Mouse (Mus musculus) limb, embryonic 12.5 days (tissue): ENCODE data around the gene B3gnt3. TPM values are rescaled to one million over a fixed set of nuclear protein-coding genes. Genes with fewer than 3 reads are reported as not detected.

ENCODE experiments used
- ATAC-seq: fragments of 200-750 bp; cut with Nextera tagmentation; 2 replicates; pipeline ENCODE4 v1.8.0; 2017; ENCODE audit warnings: low read depth, moderate TSS enrichment; ENCODE audit not compliant: insufficient number of reproducible peaks, insufficient read depth, low FRiP score, low TSS enrichment
- H3K27ac ChIP-seq: fragments of 300-500 bp; sonication (generic); 2 replicates; pipeline ENCODE4 v1.5.1; 2016; ENCODE audit warnings: mild to moderate bottlenecking, moderate library complexity
- H3K27me3 ChIP-seq: fragments of 300-500 bp; sonication (generic); 2 replicates; pipeline ENCODE4 v1.6.1; 2016; ENCODE audit warnings: mild to moderate bottlenecking, moderate library complexity
- H3K36me3 ChIP-seq: fragments of 300-500 bp; sonication (generic); 2 replicates; pipeline ENCODE4 v1.6.1; 2016; ENCODE audit warnings: mild to moderate bottlenecking, moderate library complexity
- H3K4me1 ChIP-seq: fragments of 300-500 bp; sonication (generic); replicated peaks from 2 replicates; pipeline ENCODE4 v1.6.1; 2016
- H3K4me2 ChIP-seq: fragments of 300-500 bp; sonication (generic); 2 replicates; pipeline ENCODE4 v1.6.1; 2016; ENCODE audit warnings: mild to moderate bottlenecking, moderate library complexity
- H3K4me3 ChIP-seq: fragments of 300-500 bp; sonication (generic); replicated peaks from 2 replicates; pipeline ENCODE4 v1.5.1; 2016; ENCODE audit warnings: mild to moderate bottlenecking
- H3K9ac ChIP-seq: fragments of 300-500 bp; sonication (generic); replicated peaks from 2 replicates; pipeline ENCODE4 v1.6.1; 2016; ENCODE audit warnings: mild to moderate bottlenecking, moderate library complexity
- H3K9me3 ChIP-seq: fragments of 300-500 bp; sonication (generic); 2 replicates; pipeline ENCODE4 v1.6.1; 2016; ENCODE audit warnings: mild to moderate bottlenecking, moderate library complexity
- WGBS: fragments of 180-500 bp; shearing (Covaris S2); methylation state at CpG from one replicate; pipeline ENCODE4 v1.1.7; 2016; 5-methylcytosine and 5-hydroxymethylcytosine counted together
- polyA plus RNA-seq: library from polyadenylated mRNA; unstranded; fragments of >200 nt; fragmentation: Nextera tagmentation; extraction: Ambion mirVana; gene quantifications from 2 replicates; pipeline ENCODE4 v1.2.1, GENCODE M21; 2016

Gene B3gnt3
- polyA plus RNA-seq, 1 experiment from 2014 or later = 1.1 TPM

DNA sequence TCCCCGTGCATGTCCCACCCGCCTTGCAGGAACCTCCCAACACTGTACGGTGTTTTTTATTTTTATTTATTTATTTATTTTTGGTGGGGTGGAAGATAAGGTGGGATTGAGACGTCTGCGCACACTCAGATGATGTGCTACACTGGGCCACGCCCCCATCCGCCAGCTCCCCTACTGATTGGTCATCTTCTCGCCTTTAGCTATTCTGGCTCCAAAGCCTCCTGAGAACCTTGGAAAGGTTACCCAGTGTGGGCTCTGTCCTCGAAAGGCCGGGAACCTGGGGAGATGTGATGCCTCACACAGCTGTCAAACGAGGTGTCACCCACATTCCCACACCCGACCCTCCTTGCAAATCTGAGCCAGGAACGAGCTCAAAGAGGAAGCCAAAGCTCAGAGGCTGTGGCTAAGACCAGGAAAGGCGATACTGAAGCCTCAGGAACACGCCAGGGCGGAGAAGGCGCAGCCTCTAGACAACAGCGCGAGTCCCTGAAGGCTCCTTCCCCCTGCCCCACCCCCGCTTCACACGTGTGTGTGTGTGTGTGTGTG, 26.7 kb upstream of the B3gnt3 start:
- no peak for ATAC-seq
- Histone ChIP-seq H3K9ac (peak overlapping the region; percentile 42; the same call in 1 of the 2 replicates), H3K27me3 (peaks cover 72% of the 10 kb centered on the region), H3K4me1 (peaks cover 12% of the 10 kb centered on the region; the same call in 1 of the 2 replicates), H3K9me3 (no peaks in the 10 kb centered on the region), H3K4me2 (peak overlapping the region; percentile 60), H3K36me3 (no peaks in the 10 kb centered on the region), H3K4me3 (peak overlapping the region; percentile 26), H3K27ac (no peak overlapping the region)
- 6% methylated on average over 20 of the region's 21 CpGs for WGBS

DNA sequence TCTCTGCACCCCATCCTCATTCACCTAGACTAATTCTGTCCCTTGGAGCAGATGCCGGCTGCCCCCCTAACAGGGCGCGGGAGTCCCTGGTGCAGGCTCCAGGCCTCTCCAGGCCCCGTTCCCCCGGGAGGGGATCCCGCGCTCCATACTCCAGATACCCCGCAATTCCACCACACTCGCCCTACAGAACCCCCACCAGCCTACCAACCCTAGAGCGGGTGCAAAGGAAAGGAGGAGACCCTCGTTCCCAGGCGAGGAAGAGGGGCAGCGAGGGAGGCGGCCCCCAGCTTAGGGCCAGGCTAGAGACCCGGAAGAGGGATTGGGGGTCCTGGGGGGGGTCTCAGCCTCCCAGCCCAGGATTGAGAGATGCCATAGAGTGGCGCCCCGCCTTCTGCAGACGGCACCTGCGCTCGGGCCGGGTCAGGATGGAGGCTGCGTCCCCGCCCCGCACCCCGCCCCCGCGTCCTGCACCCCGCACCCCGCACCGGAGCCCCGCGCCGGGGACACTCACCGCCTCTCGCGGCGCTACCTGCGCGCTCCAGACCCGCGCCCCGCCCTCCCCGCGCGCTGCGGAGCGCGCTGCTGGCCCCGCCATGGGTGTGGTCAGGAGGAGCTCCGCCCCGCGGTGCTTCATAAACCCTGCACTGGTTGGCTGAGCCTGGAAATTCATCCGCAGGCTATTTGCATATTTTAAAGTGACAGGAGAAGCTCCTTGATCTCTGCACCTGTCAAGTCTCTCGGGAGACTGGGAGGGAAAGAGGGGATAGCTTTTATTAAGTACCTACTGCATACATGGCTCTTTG, 23.7 kb upstream of the B3gnt3 start, which contains the start of gene Fcho1:
Gene Fcho1 (minus strand): TSS at position 595 of the 803 bp plus-strand sequence.
- WGBS = under 1% methylated on average over 54 of the region's 54 CpGs
- peak; percentile 49; the same call in 1 of the 2 replicates for ATAC-seq
- H3K9ac ChIP-seq = peak within 1 kb of the TSS; percentile 60
- no peaks in the 10 kb centered on the region for H3K36me3 ChIP-seq
- peak within 1 kb of the TSS; percentile 60 for H3K4me3 ChIP-seq
- H3K4me2 ChIP-seq = peak within 1 kb of the TSS; percentile 83
- no peak within 1 kb of the TSS for H3K27ac ChIP-seq
- H3K4me1 ChIP-seq = peaks cover 15% of the 10 kb centered on the region
- H3K27me3 ChIP-seq = peaks cover 74% of the 10 kb centered on the region
- no peaks in the 10 kb centered on the region for H3K9me3 ChIP-seq

DNA sequence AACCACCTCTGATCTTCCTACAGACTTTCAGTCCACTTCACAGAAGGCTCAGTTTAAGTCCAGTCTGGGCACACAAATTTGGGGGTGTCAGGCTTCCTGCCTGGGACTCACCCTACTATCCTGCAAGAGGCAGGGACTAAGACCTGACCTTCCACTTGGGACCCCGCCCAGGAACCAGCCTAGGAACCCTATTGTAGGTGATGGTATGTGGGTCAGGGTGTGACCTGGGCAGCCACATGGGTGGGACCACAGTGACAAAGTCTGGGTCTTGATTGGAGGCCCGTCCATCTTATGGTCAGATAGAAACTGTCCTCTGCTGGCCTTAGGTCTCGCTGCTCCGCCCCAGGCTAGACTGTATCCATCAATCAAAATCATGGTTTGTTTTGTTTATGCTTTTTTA, 22.8 kb upstream of the B3gnt3 start:
- no peak overlapping the region for H3K27ac ChIP-seq
- no peak overlapping the region; the same call in 1 of the 2 replicates for H3K4me3 ChIP-seq
- no peaks in the 10 kb centered on the region for H3K9me3 ChIP-seq
- H3K4me2 ChIP-seq = 0 out of 2 replicates have a peak overlapping the region, but pooled peaks have one; percentile 83
- H3K36me3 ChIP-seq = no peaks in the 10 kb centered on the region
- WGBS = 61% methylated on average over 4 of the region's 4 CpGs
- H3K9ac ChIP-seq = no peak overlapping the region
- ATAC-seq = no peak
- peaks cover 69% of the 10 kb centered on the region for H3K27me3 ChIP-seq
- H3K4me1 ChIP-seq = peaks cover 23% of the 10 kb centered on the region

DNA sequence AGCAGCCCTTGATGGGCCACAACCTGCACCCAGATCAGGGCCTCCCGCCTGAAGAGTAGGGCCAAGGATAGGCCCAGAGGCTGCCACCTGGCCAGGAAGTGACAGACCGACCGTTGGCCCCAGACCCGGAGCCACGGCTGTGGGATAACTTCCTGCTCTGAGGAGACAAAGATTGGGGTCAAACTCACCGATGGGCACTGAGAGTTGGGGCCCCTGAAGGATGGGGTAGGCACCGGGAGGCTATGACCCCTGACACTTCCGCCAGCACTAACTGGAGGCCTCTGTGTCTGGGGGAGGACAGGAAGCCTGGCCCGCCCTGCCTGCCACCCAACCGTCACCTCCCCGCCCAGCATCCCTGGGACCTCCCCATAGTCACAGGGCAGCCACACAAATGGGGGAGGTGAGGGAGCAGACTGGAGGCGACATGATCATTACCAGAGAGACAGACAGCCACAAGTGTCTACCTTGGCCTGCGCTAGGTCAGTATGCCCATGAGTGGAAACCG, 21.5 kb upstream of the B3gnt3 start:
- Histone ChIP-seq H3K27me3 (peaks cover 60% of the 10 kb centered on the region), H3K9me3 (no peaks in the 10 kb centered on the region), H3K27ac (no peak overlapping the region), H3K36me3 (no peaks in the 10 kb centered on the region), H3K4me3 (no peak overlapping the region), H3K4me1 (peaks cover 18% of the 10 kb centered on the region), H3K4me2 (no peak overlapping the region), H3K9ac (no peak overlapping the region)
- ATAC-seq = no peak
- 53% methylated on average over 14 of the region's 14 CpGs for WGBS

DNA sequence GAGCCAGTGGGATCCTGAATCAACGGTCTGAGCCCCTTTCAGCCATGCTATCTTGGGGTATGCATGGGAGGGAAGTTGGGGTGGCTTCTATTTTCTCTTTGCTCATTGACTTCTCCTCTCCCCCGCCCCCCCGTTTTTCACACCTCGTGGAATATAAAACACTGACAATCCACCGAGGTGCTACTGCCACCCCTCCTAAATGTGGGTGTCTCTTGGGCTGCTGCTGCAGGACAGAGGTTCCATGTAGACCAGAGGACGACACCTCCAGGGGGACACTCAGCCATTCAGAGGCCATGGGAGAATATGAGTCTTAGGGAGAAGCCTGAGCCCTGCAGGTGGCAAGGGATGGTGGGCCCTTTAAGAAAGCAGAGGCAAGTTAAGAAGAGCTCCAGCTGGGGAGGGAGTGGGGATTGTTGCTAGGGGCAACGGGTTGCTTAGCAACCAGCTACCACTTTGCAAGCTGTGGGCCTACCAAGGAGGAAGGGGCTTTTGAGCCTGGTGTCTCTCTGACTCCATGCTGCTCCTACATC, 18.4 kb upstream of the B3gnt3 start:
- Histone ChIP-seq H3K4me3 (no peak overlapping the region), H3K4me2 (no peak overlapping the region), H3K36me3 (no peaks in the 10 kb centered on the region), H3K4me1 (peaks cover 21% of the 10 kb centered on the region), H3K27me3 (peaks cover 38% of the 10 kb centered on the region), H3K9me3 (no peaks in the 10 kb centered on the region), H3K27ac (no peak overlapping the region), H3K9ac (no peak overlapping the region)
- ATAC-seq = peak; percentile 61
- 28% methylated on average over 7 of the region's 7 CpGs for WGBS

DNA sequence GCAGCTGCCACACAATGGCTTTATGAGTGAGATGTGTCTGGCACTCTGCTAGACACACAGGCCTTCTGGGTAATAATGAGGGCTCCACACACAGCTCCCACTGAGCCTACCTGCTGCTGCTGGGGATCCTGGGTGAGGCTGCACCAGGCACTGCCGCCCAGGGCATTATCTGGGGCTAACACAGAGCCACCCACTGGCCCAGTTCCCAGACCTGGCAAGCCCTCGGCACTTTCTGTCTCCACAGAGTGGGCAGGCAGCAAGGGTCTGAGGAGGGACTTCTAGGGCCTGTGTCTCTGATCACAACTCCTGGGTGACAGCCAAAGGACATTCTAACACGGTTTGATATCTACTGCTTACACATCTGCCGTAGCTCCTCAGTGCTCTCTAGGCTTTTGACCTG, 17.6 kb upstream of the B3gnt3 start:
- Histone ChIP-seq H3K9ac (no peak overlapping the region), H3K9me3 (no peaks in the 10 kb centered on the region), H3K4me1 (peaks cover 20% of the 10 kb centered on the region), H3K4me3 (no peak overlapping the region), H3K27me3 (peaks cover 30% of the 10 kb centered on the region), H3K36me3 (no peaks in the 10 kb centered on the region), H3K27ac (no peak overlapping the region), H3K4me2 (no peak overlapping the region)
- WGBS = 62% methylated on average over 4 of the region's 4 CpGs
- no peak for ATAC-seq

DNA sequence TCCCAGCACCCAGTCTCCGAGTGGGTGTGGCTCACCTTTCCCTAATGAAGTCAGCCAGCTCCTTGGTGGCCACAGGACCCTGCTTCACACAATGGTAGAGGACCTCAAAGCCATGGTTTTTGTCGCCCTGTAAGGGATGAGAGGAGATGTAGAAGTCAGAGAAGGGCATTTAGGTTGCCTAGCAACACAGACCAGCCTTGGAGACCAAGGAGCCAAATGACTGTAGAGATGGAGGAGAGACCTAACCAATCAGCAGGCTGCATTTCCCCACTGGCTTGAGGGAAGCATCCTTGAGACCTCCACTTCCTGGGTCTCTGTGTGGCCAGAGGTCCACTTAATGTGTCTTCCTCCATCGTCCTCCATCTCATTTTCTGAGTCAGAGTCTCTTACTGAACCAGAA, 16.7 kb upstream of the B3gnt3 start:
- H3K4me1 ChIP-seq = peaks cover 20% of the 10 kb centered on the region
- H3K27ac ChIP-seq = no peak overlapping the region
- H3K4me2 ChIP-seq = no peak overlapping the region
- 38% methylated on average over 3 of the region's 3 CpGs for WGBS
- no peak overlapping the region for H3K4me3 ChIP-seq
- no peak overlapping the region for H3K9ac ChIP-seq
- H3K36me3 ChIP-seq = no peaks in the 10 kb centered on the region
- H3K9me3 ChIP-seq = no peaks in the 10 kb centered on the region
- ATAC-seq = no peak
- H3K27me3 ChIP-seq = peaks cover 21% of the 10 kb centered on the region

DNA sequence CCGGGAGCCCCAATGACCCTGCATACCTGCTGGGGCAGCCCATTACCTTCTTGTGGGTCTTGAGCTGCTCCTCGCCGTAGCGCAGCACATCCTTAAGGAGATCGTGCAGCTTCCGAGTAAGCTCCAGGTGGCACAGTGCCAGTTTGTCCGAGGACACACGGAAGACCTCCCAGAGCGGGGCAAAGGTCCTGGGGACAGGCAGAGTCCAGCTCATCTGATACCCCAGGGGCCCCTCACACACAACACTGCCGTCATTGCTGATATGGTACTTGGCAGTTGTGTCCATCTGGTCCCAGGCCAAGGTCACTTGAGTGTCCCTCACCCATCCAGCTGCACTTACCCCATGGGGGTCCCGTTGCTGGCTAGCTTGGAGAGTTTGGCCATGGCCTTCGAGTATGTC, 15.5 kb upstream of the B3gnt3 start:
- WGBS = 92% methylated on average over 12 of the region's 12 CpGs
- H3K27me3 ChIP-seq = peaks cover 13% of the 10 kb centered on the region
- no peak overlapping the region for H3K4me2 ChIP-seq
- H3K4me1 ChIP-seq = peaks cover 20% of the 10 kb centered on the region
- H3K36me3 ChIP-seq = no peaks in the 10 kb centered on the region
- no peak for ATAC-seq
- no peak overlapping the region for H3K4me3 ChIP-seq
- H3K9me3 ChIP-seq = no peaks in the 10 kb centered on the region
- no peak overlapping the region for H3K9ac ChIP-seq
- no peak overlapping the region for H3K27ac ChIP-seq

DNA sequence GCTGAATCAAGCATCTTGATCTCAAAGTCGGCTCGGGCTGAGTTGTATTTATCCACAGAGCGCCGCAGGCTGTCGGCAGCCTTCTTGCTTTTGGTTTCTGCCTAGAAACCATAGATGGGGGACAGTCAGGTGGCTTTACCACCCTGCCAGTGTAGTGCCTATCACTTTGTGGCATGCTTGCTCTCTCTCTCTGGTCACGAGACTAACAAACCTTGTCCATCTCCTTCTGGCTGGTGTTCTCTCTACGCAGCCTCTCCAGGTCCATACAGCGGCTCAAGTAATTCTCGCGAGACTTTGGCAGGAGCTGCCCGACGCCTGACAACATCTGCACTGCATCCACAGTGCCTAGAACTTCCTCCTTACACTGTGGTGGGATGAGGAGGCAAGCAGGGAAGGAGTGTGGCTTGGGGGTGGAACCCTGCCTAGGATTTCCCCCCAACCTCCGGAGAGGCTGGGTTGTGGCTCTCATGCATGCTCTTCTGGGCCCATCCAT, 15.0 kb upstream of the B3gnt3 start:
- Histone ChIP-seq H3K9me3 (no peaks in the 10 kb centered on the region), H3K9ac (no peak overlapping the region), H3K4me1 (peaks cover 20% of the 10 kb centered on the region), H3K36me3 (no peaks in the 10 kb centered on the region), H3K4me2 (no peak overlapping the region), H3K27ac (no peak overlapping the region), H3K4me3 (no peak overlapping the region), H3K27me3 (peaks cover 16% of the 10 kb centered on the region)
- WGBS = 79% methylated on average over 13 of the region's 13 CpGs
- ATAC-seq = no peak

DNA sequence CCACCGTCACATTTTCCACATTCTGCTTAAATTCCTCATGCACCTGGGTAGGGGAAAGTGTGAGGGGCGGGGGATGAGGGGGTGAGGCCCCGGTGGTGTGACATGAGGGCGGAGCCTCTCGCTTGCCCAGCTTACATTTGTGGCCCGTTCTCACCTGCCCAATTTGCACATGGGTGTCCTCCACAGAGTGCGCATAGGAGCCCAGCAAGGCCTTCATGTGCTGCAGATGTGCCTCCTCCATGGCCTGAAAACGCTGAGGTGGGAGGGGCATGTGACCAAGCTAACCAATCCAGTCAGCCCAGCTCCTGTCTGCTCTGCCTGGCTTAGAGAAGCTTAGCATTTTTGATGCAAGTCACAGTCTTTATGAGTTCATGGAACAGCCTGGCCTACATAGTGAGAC, 13.9 kb upstream of the B3gnt3 start:
- no peaks in the 10 kb centered on the region for H3K9me3 ChIP-seq
- 32% methylated on average over 8 of the region's 8 CpGs for WGBS
- H3K36me3 ChIP-seq = no peaks in the 10 kb centered on the region
- H3K4me2 ChIP-seq = peak overlapping the region; percentile 26; the same call in 1 of the 2 replicates
- peaks cover 21% of the 10 kb centered on the region for H3K27me3 ChIP-seq
- no peak overlapping the region for H3K4me3 ChIP-seq
- H3K4me1 ChIP-seq = peaks cover 19% of the 10 kb centered on the region
- ATAC-seq = peak; percentile 6; the same call in 1 of the 2 replicates
- H3K9ac ChIP-seq = no peak overlapping the region
- H3K27ac ChIP-seq = no peak overlapping the region

DNA sequence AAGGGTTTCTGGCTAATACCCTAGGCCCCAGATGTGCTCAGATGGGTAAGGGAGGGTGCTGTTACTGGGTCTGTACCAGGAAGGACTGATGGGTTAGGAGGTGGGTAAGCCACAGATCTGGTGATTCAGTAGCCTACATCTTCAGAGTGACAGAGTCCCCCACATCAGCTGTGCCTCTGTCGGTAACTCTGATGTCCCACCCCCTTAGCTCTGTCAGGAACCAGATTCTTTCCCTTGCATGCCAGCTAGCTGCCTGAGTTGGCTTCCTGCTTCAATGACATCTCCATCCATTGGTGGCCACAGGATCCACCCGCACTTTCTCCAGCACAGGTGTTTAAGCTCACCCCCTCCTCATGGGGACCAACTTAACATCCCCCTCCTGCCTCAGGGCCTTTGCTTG, 10.0 kb upstream of the B3gnt3 start:
- H3K4me2 ChIP-seq = no peak overlapping the region
- no peak overlapping the region for H3K27ac ChIP-seq
- H3K27me3 ChIP-seq = peaks cover 48% of the 10 kb centered on the region
- 87% methylated on average over 2 of the region's 2 CpGs for WGBS
- H3K9me3 ChIP-seq = no peaks in the 10 kb centered on the region
- no peak overlapping the region for H3K4me3 ChIP-seq
- no peaks in the 10 kb centered on the region for H3K36me3 ChIP-seq
- no peak for ATAC-seq
- H3K4me1 ChIP-seq = peaks cover 12% of the 10 kb centered on the region; the same call in 1 of the 2 replicates
- H3K9ac ChIP-seq = no peak overlapping the region
